ENCODE assay signal across 21 mouse cellular contexts in genomic region chr1:152490842-152491241, GRCm38 (mm10).
"Had no signal": no experiment of that assay in that cellular context is flagged by ENCODE, and none has a peak within 500 bp of the region (broad histone marks: within the 10 kb centered on the region; RNA-seq: fewer than 3 reads in every experiment).

No protein-coding gene starts in this region.

- DNase-seq: layer of hippocampus, postnatal 36 days; left cerebral cortex, postnatal 4 days; liver, postnatal 0 days; lung, embryonic 14.5 days; retina, postnatal 1 day; right cerebral cortex, postnatal 25 days; spleen, adult 18-20 months; thymus, adult 18-20 months; thymus, postnatal 14 days; thymus, postnatal 4 days had no signal

- H3K4me3 ChIP-seq: intestine, embryonic 15.5 days; limb, embryonic 12.5 days; limb, embryonic 15.5 days; midbrain, embryonic 12.5 days; midbrain, embryonic 15.5 days; neural tube, embryonic 13.5 days had no signal

- H3K9me3 ChIP-seq: intestine, embryonic 15.5 days; limb, embryonic 12.5 days; limb, embryonic 15.5 days; midbrain, embryonic 12.5 days; midbrain, embryonic 15.5 days; neural tube, embryonic 13.5 days had no signal

- H3K4me1 ChIP-seq: intestine, embryonic 15.5 days; limb, embryonic 12.5 days; limb, embryonic 15.5 days; midbrain, embryonic 12.5 days; midbrain, embryonic 15.5 days; neural tube, embryonic 13.5 days had no signal

- H3K27ac ChIP-seq: intestine, embryonic 15.5 days; kidney, postnatal 0 days; limb, embryonic 12.5 days; limb, embryonic 15.5 days; liver, embryonic 14.5 days; macrophage; midbrain, embryonic 12.5 days; midbrain, embryonic 15.5 days; neural tube, embryonic 13.5 days had no signal

- H3K9ac ChIP-seq: intestine, embryonic 15.5 days; limb, embryonic 12.5 days; limb, embryonic 15.5 days; liver, embryonic 14.5 days; liver, postnatal 0 days; lung, embryonic 14.5 days; midbrain, embryonic 12.5 days; midbrain, embryonic 15.5 days; neural tube, embryonic 13.5 days had no signal

- ATAC-seq: intestine, embryonic 15.5 days; liver, postnatal 0 days; lung, postnatal 0 days; midbrain, embryonic 15.5 days had no signal

- H3K4me2 ChIP-seq: intestine, embryonic 15.5 days; limb, embryonic 12.5 days; limb, embryonic 15.5 days; liver, embryonic 11.5 days; lung, embryonic 14.5 days; midbrain, embryonic 12.5 days; midbrain, embryonic 15.5 days; neural tube, embryonic 13.5 days had no signal

- H3K27me3 ChIP-seq: intestine, embryonic 15.5 days; limb, embryonic 12.5 days; limb, embryonic 15.5 days; midbrain, embryonic 12.5 days; midbrain, embryonic 15.5 days; neural tube, embryonic 13.5 days had no signal

- H3K36me3 ChIP-seq: intestine, embryonic 15.5 days; limb, embryonic 12.5 days; midbrain, embryonic 12.5 days; midbrain, embryonic 15.5 days; neural tube, embryonic 13.5 days had no signal
